Mouse (Mus musculus) forebrain, postnatal 0 days (tissue): ENCODE results near the gene Dctn3. TPM values are rescaled to one million over a fixed set of nuclear protein-coding genes. Genes with fewer than 3 reads are reported as not detected.
A peak's percentile ranks its signal among the peaks of the same experiment; 100 is the strongest.

Experiments
- ATAC-seq: fragments of 200-750 bp; cut with Nextera tagmentation; 2 replicates; pipeline ENCODE4 v1.8.0; 2017; ENCODE audit warnings: mild to moderate bottlenecking, moderate library complexity
- DNase-seq: peaks from one replicate; pipeline ENCODE4 v3.0.0-alpha.2; 2015
- H3K27ac ChIP-seq: fragments of 300-500 bp; sonication (generic); 2 replicates; pipeline ENCODE4 v1.5.1; 2014; ENCODE audit warnings: low read depth, mild to moderate bottlenecking, antibody characterized with exemption, low read length, moderate library complexity, mixed read lengths
- H3K27me3 ChIP-seq: fragments of 300-500 bp; sonication (generic); 2 replicates; pipeline ENCODE4 v1.6.1; 2014; ENCODE audit warnings: mild to moderate bottlenecking, low read length, mixed read lengths; ENCODE audit not compliant: insufficient read depth
- H3K36me3 ChIP-seq: fragments of 300-500 bp; sonication (generic); 2 replicates; pipeline ENCODE4 v1.6.1; 2014; ENCODE audit warnings: mild to moderate bottlenecking, moderate library complexity; ENCODE audit not compliant: insufficient read depth
- H3K4me1 ChIP-seq: fragments of 300-500 bp; sonication (generic); 2 replicates; pipeline ENCODE4 v1.6.1; 2014; ENCODE audit warnings: antibody characterized with exemption; ENCODE audit not compliant: insufficient read depth
- H3K4me2 ChIP-seq: fragments of 300-500 bp; sonication (generic); 2 replicates; pipeline ENCODE4 v1.6.1; 2014; ENCODE audit warnings: low read depth, mild to moderate bottlenecking, moderate library complexity
- H3K4me3 ChIP-seq: fragments of 300-500 bp; sonication (generic); 2 replicates; pipeline ENCODE4 v1.5.1; 2014; ENCODE audit warnings: low read depth, low read length, mixed read lengths
- H3K9ac ChIP-seq: fragments of 300-500 bp; sonication (generic); 2 replicates; pipeline ENCODE4 v1.6.1; 2014; ENCODE audit warnings: mild to moderate bottlenecking
- H3K9me3 ChIP-seq: fragments of 300-500 bp; sonication (generic); 2 replicates; pipeline ENCODE4 v1.6.1; 2016; ENCODE audit warnings: low read length
- CTCF ChIP-seq: sonication (generic); IDR thresholded peaks from 2 replicates; pipeline ENCODE4 v1.5.1; 2016; ENCODE audit warnings: antibody characterized with exemption, control low read depth, low read depth
- WGBS: fragments of 180-500 bp; shearing (Covaris S2); extraction: QIAGEN DNeasy Blood & Tissue Kit; methylation state at CpG from one replicate; pipeline ENCODE4 v1.1.7; 2014; 5-methylcytosine and 5-hydroxymethylcytosine counted together
- polyA plus RNA-seq: library from polyadenylated mRNA; unstranded; fragments of >200 nt; fragmentation: Nextera tagmentation; extraction: Ambion mirVana; gene quantifications from 2 replicates; pipeline ENCODE4 v1.2.1, GENCODE M21; 2015
- total RNA-seq: library from RNA; depleted of rRNA; stranded (reverse); fragments of >200 nt; gene quantifications from 2 replicates; pipeline ENCODE4 v1.2.3, GENCODE M21; 2014

The Dctn3 gene
- total and polyA plus RNA-seq, 2 experiments from 2014 or later: 184 to 378 TPM

DNA sequence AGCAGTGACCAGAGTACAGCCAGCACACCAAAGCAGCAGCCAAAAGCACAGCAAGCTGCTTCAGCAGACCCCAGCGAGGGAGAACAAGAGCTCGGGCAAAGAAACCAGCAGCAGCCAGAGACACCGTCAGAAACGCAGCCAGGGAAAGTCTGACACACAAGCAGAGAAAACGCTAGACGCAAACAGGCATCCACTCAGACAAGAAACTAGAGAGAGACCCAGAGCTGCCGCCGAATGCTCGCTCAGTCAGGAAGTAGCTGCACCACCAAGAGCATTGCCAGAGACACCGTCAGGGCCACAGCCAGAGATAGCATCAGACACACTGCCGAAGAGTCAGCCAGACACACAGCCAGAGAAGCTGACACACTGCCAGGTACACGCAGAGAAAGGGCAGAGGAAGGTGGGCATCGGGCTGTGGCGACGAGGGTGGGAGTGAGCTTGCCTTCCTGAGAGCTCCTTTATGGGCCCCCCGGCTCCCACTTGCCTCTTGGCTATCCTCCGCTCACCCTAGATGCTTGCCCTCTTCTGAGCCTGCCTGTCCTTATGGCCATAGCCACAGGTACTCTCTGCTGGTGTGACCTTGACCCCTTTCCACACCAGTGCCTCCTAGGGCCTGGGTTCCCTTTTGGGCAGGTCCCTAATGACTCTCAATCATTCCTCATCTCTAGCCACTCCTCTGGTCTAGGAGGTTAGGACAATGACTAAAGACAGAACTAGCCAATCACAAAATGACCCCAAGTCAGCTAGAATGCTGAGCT, 46.5 kb downstream of the Dctn3 start:
- Histone ChIP-seq H3K27me3 (no peaks in the 10 kb centered on the region), H3K27ac (peak overlapping the region; percentile 30), H3K4me1 (peaks cover 15% of the 10 kb centered on the region), H3K9me3 (no peaks in the 10 kb centered on the region), H3K4me3 (no peak overlapping the region), H3K9ac (no peak overlapping the region), H3K4me2 (peak overlapping the region; percentile 23; the same call in 1 of the 2 replicates), H3K36me3 (no peaks in the 10 kb centered on the region)
- no peak for TF ChIP-seq CTCF
- DNase-seq (peak; percentile 65), ATAC-seq (peak; percentile 20)
- WGBS: 38% methylated on average over 17 of the region's 17 CpGs

- Histone ChIP-seq H3K27ac (no peak overlapping the region), H3K36me3 (0 out of 2 replicates have a peak, but pooled peaks cover 6% of the 10 kb centered on the region), H3K4me3 (no peak overlapping the region), H3K4me2 (no peak overlapping the region), H3K9ac (no peak overlapping the region), H3K4me1 (peaks cover 15% of the 10 kb centered on the region), H3K9me3 (no peaks in the 10 kb centered on the region), H3K27me3 (no peaks in the 10 kb centered on the region)
- ATAC-seq: no peak
- WGBS: 42% methylated on average over 19 of the region's 19 CpGs
- no peak for TF ChIP-seq CTCF
- no peak for DNase-seq
Observed at GRCm38 (mm10) chr4:41673186-41673585, 49.8 kb downstream of the Dctn3 start.

GRCm38 (mm10) chr4:41672522-41672963, 50.4 kb downstream of the Dctn3 start:
- peaks cover 15% of the 10 kb centered on the region for H3K4me1 ChIP-seq
- no peak for TF ChIP-seq CTCF
- H3K27me3 ChIP-seq: no peaks in the 10 kb centered on the region
- no peak overlapping the region for H3K4me2 ChIP-seq
- H3K36me3 ChIP-seq: 0 out of 2 replicates have a peak, but pooled peaks cover 6% of the 10 kb centered on the region
- DNase-seq: no peak
- ATAC-seq: no peak
- 0 out of 2 replicates have a peak overlapping the region, but pooled peaks have one; percentile 10 for H3K9ac ChIP-seq
- H3K9me3 ChIP-seq: no peaks in the 10 kb centered on the region
- no peak overlapping the region for H3K27ac ChIP-seq
- WGBS: 27% methylated on average over 8 of the region's 8 CpGs
- no peak overlapping the region for H3K4me3 ChIP-seq

- DNase-seq: peak; percentile 55
- Histone ChIP-seq H3K4me1 (peaks cover 14% of the 10 kb centered on the region), H3K4me3 (no peak overlapping the region), H3K9me3 (no peaks in the 10 kb centered on the region), H3K36me3 (0 out of 2 replicates have a peak, but pooled peaks cover 6% of the 10 kb centered on the region), H3K9ac (0 out of 2 replicates have a peak overlapping the region, but pooled peaks have one; percentile 10), H3K27me3 (no peaks in the 10 kb centered on the region), H3K27ac (no peak overlapping the region), H3K4me2 (no peak overlapping the region)
- 14% methylated on average over 6 of the region's 8 CpGs for whole genome bisulfite sequencing
- TF ChIP-seq CTCF: no peak
- peak; percentile 51 for ATAC-seq
Observed at GRCm38 (mm10) chr4:41671963-41672480, 50.9 kb downstream of the Dctn3 start.

DNA sequence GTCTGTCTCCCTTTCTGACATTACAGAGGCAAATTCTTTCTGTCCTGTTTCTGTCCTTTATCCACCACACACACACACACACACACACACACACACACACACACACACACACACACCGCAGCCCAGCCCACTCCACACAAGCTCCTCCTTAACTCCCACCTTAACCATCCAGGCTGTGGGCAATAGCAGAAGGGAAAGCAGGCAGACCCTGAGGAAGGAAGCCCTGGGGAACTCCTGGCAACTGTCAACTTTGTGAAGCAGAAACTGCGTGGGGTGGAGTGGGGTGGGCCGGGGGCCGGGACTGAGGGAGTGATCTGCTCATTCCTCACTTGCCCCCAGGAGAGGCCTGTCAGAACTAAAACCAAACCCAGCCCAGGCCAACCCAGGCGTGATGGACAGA, 51.5 kb downstream of the Dctn3 start:
- H3K9me3 ChIP-seq: no peaks in the 10 kb centered on the region
- H3K27ac ChIP-seq: no peak overlapping the region
- no peak for DNase-seq
- H3K4me1 ChIP-seq: peaks cover 9% of the 10 kb centered on the region
- ATAC-seq: no peak
- H3K4me2 ChIP-seq: no peak overlapping the region
- 0 out of 2 replicates have a peak, but pooled peaks cover 6% of the 10 kb centered on the region for H3K36me3 ChIP-seq
- H3K4me3 ChIP-seq: no peak overlapping the region
- TF ChIP-seq CTCF: no peak
- no peak overlapping the region for H3K9ac ChIP-seq
- no peaks in the 10 kb centered on the region for H3K27me3 ChIP-seq
- 15% methylated on average over 5 of the region's 5 CpGs for WGBS

DNA sequence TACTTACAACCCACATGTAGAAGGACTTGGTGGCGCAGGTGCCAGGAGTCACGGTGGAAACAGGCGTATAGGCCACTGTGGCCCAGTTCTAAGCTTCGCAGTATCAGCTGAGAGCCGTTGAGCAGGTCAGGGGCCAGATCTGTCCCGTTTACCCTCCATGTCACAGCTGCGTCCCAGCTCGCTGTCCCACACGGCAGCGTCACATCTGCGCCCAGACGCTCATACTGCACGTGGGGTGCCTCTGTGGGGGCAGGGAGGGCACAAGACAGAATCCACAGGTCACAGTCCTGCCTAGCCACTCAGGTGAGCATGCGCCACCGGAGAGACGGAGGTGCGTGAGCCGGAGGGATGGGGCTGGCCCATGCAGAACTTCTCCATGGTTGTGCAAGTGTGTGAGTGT, 52.1 kb downstream of the Dctn3 start:
- DNase-seq: no peak
- peaks cover 8% of the 10 kb centered on the region; the same call in 1 of the 2 replicates for H3K4me1 ChIP-seq
- no peak overlapping the region for H3K9ac ChIP-seq
- H3K27me3 ChIP-seq: no peaks in the 10 kb centered on the region
- H3K4me3 ChIP-seq: no peak overlapping the region
- ATAC-seq: no peak
- H3K9me3 ChIP-seq: no peaks in the 10 kb centered on the region
- no peak for TF ChIP-seq CTCF
- WGBS: 81% methylated on average over 18 of the region's 18 CpGs
- H3K36me3 ChIP-seq: 0 out of 2 replicates have a peak, but pooled peaks cover 6% of the 10 kb centered on the region
- H3K4me2 ChIP-seq: no peak overlapping the region
- no peak overlapping the region for H3K27ac ChIP-seq

DNA sequence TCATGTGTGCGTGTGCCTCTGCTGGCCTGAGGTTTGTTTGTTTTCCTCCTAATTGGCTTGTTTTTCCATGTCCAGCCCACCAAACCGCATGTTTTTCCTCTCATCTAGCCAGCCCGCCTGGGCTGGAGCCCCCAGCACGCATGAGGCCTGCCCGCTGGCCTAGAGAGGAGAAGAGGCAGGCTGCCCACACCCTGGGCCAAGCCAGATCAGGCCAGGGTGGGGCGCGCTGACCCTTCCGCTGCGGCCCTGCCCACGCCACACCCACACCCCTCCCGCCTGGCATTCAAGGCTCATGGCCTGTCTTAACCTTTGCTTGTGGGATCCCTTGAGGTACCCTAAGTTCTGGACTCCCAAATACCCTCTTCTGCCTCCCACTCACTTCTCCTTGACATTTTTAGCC, 56.3 kb downstream of the Dctn3 start:
- Histone ChIP-seq H3K4me1 (0 out of 2 replicates have a peak, but pooled peaks cover under 1% of the 10 kb centered on the region), H3K27ac (no peak overlapping the region), H3K9me3 (no peaks in the 10 kb centered on the region), H3K27me3 (no peaks in the 10 kb centered on the region), H3K9ac (no peak overlapping the region), H3K4me3 (no peak overlapping the region), H3K36me3 (peaks cover 6% of the 10 kb centered on the region; the same call in 1 of the 2 replicates), H3K4me2 (no peak overlapping the region)
- ATAC-seq (no peak), DNase-seq (no peak)
- TF ChIP-seq CTCF: no peak
- WGBS: 76% methylated on average over 11 of the region's 11 CpGs
